Mouse (Mus musculus) E14TG2a.4 (cell line): Measurements from ENCODE around the gene Synj2.

Experiments used
- CTCF ChIP-seq: conservative IDR thresholded peaks from 2 replicates; pipeline ENCODE4 v1.5.1; 2014; ENCODE audit warnings: low read length
- POU5F1 ChIP-seq: IDR thresholded peaks from 2 replicates; pipeline ENCODE4 v1.6.1; 2014; ENCODE audit warnings: low read length, borderline replicate concordance

DNA sequence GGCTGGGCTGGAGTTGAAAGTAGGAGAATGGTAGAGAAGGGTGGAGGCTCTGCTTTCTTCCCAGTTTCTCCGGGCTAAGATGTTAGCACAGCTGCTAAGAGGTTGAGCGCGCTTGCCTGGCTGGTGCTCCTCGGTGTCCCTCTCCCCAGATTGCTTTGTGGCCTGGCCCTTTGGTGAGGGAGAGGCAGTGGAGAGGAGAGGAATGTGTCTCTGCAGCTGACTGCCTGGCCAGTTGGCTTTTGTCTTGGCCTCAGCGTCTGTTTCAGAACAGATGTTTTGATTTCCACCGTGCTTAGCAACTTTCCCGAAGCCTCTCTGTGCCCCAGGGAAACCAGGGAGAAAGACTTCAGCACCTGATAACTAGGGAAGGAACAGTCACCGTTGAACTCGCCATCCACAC is 18.7 kb downstream of the Synj2 start:
- TF ChIP-seq CTCF (no peak), POU5F1 (no peak)
